Mouse (Mus musculus): Measurements from ENCODE around the gene Olfr608. TPM values are rescaled to one million over a fixed set of nuclear protein-coding genes. Genes with fewer than 3 reads are reported as not detected.
"Not testable (repeated sequence)": the region's sequence is repeated elsewhere in the genome, so short reads cannot be mapped to it uniquely, and the experiment has no call there.

The Olfr608 gene
- polyA plus RNA-seq (2014; fragmentation: Nextera tagmentation; extraction: Ambion mirVana), result not detected in 2 replicates

- Histone ChIP-seq H3K27ac (ENCODE audit: low read depth, low read length) (no peak within 1 kb of the TSS), H3K4me1 (replicated peaks; ENCODE audit: control insufficient read depth, insufficient read depth, low read length) (no peaks in the 10 kb centered on the region), H3K9ac (ENCODE audit: low read length) (no peak within 1 kb of the TSS), H3K4me2 (ENCODE audit: low read depth, low read length, severe bottlenecking) (no peak within 1 kb of the TSS), H3K4me3 (ENCODE audit: low read depth, low read length) (no peak within 1 kb of the TSS), H3K36me3 (ENCODE audit: control insufficient read depth, insufficient read depth, low read length) (no peaks in the 10 kb centered on the region), H3K27me3 (ENCODE audit: control insufficient read depth, insufficient read depth, low read length) (no peaks in the 10 kb centered on the region), H3K9me3 (ENCODE audit: control insufficient read depth, low read length) (no peaks in the 10 kb centered on the region)
- ATAC-seq (replicated peaks; ENCODE audit: low FRiP score), result no peak
- no peak for DNase-seq (ENCODE audit: low spot score)
These were observed at the start of gene Olfr608 for GRCm38 (mm10) chr7:103469577-103469976. Gene Olfr608, plus strand, starts transcription at chr7:103469877.

- H3K4me3 ChIP-seq (ENCODE audit: low read depth, low read length), result no peak within 1 kb of the TSS
- H3K27ac ChIP-seq (ENCODE audit: low read depth, low read length), result no peak within 1 kb of the TSS
- no peak within 1 kb of the TSS for H3K4me2 ChIP-seq (ENCODE audit: low read depth, low read length, severe bottlenecking)
- H3K4me1 ChIP-seq (replicated peaks; ENCODE audit: control insufficient read depth, insufficient read depth, low read length), result no peaks in the 10 kb centered on the region
- H3K9ac ChIP-seq (ENCODE audit: low read length), result no peak within 1 kb of the TSS
- WGBS, result 91% methylated on average over 1 of the region's 1 CpGs
- no peaks in the 10 kb centered on the region for H3K9me3 ChIP-seq (ENCODE audit: control insufficient read depth, low read length)
- no peaks in the 10 kb centered on the region for H3K27me3 ChIP-seq (ENCODE audit: control insufficient read depth, insufficient read depth, low read length)
- ATAC-seq (replicated peaks; ENCODE audit: low FRiP score) (no peak), DNase-seq (ENCODE audit: low spot score) (no peak)
- H3K36me3 ChIP-seq (ENCODE audit: control insufficient read depth, insufficient read depth, low read length), result no peaks in the 10 kb centered on the region
These were observed 24.3 kb upstream of the Olfr608 start, which contains the start of gene Olfr605 for GRCm38 (mm10) chr7:103445339-103445738. Gene Olfr605, minus strand, starts transcription at chr7:103445439.

- H3K9ac ChIP-seq (ENCODE audit: low read length), result no peak within 1 kb of the TSS
- H3K9me3 ChIP-seq (ENCODE audit: control insufficient read depth, low read length), result no peaks in the 10 kb centered on the region
- WGBS, result 94% methylated on average over 2 of the region's 2 CpGs
- H3K4me1 ChIP-seq (replicated peaks; ENCODE audit: control insufficient read depth, insufficient read depth, low read length), result no peaks in the 10 kb centered on the region
- H3K4me3 ChIP-seq (ENCODE audit: low read depth, low read length), result no peak within 1 kb of the TSS
- H3K27ac ChIP-seq (ENCODE audit: low read depth, low read length), result no peak within 1 kb of the TSS
- no peaks in the 10 kb centered on the region for H3K36me3 ChIP-seq (ENCODE audit: control insufficient read depth, insufficient read depth, low read length)
- no peaks in the 10 kb centered on the region for H3K27me3 ChIP-seq (ENCODE audit: control insufficient read depth, insufficient read depth, low read length)
- no peak within 1 kb of the TSS for H3K4me2 ChIP-seq (ENCODE audit: low read depth, low read length, severe bottlenecking)
- ATAC-seq (replicated peaks; ENCODE audit: low FRiP score) (no peak), DNase-seq (ENCODE audit: low spot score) (no peak)
These were observed 20.9 kb upstream of the Olfr608 start, which contains the start of gene Olfr606 for GRCm38 (mm10) chr7:103448746-103449145. Gene Olfr606, plus strand, starts transcription at chr7:103449046.

- Histone ChIP-seq H3K4me3 (ENCODE audit: low read depth, low read length) (no peak overlapping the region), H3K36me3 (ENCODE audit: control insufficient read depth, insufficient read depth, low read length) (no peaks in the 10 kb centered on the region), H3K4me1 (replicated peaks; ENCODE audit: control insufficient read depth, insufficient read depth, low read length) (no peaks in the 10 kb centered on the region), H3K27ac (ENCODE audit: low read depth, low read length) (no peak overlapping the region), H3K27me3 (ENCODE audit: control insufficient read depth, insufficient read depth, low read length) (no peaks in the 10 kb centered on the region), H3K9me3 (ENCODE audit: control insufficient read depth, low read length) (no peaks in the 10 kb centered on the region), H3K4me2 (ENCODE audit: low read depth, low read length, severe bottlenecking) (no peak overlapping the region), H3K9ac (ENCODE audit: low read length) (no peak overlapping the region)
- 93% methylated on average over 5 of the region's 5 CpGs for WGBS
- DNase-seq (ENCODE audit: low spot score) (no peak), ATAC-seq (replicated peaks; ENCODE audit: low FRiP score) (no peak)
These were observed 9.1 kb upstream of the Olfr608 start for GRCm38 (mm10) chr7:103460590-103460989.

DNA sequence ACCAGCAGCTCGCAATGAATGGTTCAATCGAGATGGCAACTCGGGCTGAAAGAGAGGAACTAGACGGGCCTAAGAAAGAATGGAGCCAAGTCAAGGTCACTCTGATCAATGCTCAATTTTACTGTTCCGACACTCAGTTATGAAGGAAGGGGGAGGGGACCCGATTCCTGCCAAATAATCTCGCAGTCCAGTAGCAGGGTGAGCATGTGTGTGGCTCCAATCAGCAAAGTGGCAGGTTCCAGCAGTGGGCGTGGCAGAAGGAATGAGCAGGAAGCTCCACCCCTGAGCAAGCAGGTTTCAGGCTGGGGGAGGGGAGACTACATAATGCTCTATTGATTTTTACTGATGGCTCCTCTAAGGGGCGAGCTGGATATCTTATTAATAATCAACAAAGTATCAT lies 7.4 kb downstream of the Olfr608 start:
- H3K27ac ChIP-seq (ENCODE audit: low read depth, low read length); H3K36me3 ChIP-seq (ENCODE audit: control insufficient read depth, insufficient read depth, low read length); H3K9me3 ChIP-seq (ENCODE audit: control insufficient read depth, low read length); ATAC-seq (replicated peaks; ENCODE audit: low FRiP score); H3K4me1 ChIP-seq (replicated peaks; ENCODE audit: control insufficient read depth, insufficient read depth, low read length); H3K4me3 ChIP-seq (ENCODE audit: low read depth, low read length); H3K4me2 ChIP-seq (ENCODE audit: low read depth, low read length, severe bottlenecking); H3K9ac ChIP-seq (ENCODE audit: low read length); DNase-seq (ENCODE audit: low spot score); H3K27me3 ChIP-seq (ENCODE audit: control insufficient read depth, insufficient read depth, low read length): not testable (repeated sequence)
- 92% methylated on average over 9 of the region's 9 CpGs for WGBS

GRCm38 (mm10) chr7:103497962-103498361 lies 28.3 kb downstream of the Olfr608 start, which contains the start of gene Olfr609:
Gene Olfr609, minus strand, starts transcription at chr7:103498062.
- no peaks in the 10 kb centered on the region for H3K9me3 ChIP-seq (ENCODE audit: control insufficient read depth, low read length)
- H3K4me3 ChIP-seq (ENCODE audit: low read depth, low read length), result no peak within 1 kb of the TSS
- H3K27me3 ChIP-seq (ENCODE audit: control insufficient read depth, insufficient read depth, low read length), result no peaks in the 10 kb centered on the region
- no peak for ATAC-seq (replicated peaks; ENCODE audit: low FRiP score)
- no peak for DNase-seq (ENCODE audit: low spot score)
- H3K4me1 ChIP-seq (replicated peaks; ENCODE audit: control insufficient read depth, insufficient read depth, low read length), result no peaks in the 10 kb centered on the region
- no peak within 1 kb of the TSS for H3K27ac ChIP-seq (ENCODE audit: low read depth, low read length)
- WGBS, result 59% methylated on average over 1 of the region's 1 CpGs
- H3K4me2 ChIP-seq (ENCODE audit: low read depth, low read length, severe bottlenecking), result no peak within 1 kb of the TSS
- H3K9ac ChIP-seq (ENCODE audit: low read length), result no peak within 1 kb of the TSS
- no peaks in the 10 kb centered on the region for H3K36me3 ChIP-seq (ENCODE audit: control insufficient read depth, insufficient read depth, low read length)

- Histone ChIP-seq H3K4me1 (replicated peaks; ENCODE audit: control insufficient read depth, insufficient read depth, low read length) (no peaks in the 10 kb centered on the region), H3K36me3 (ENCODE audit: control insufficient read depth, insufficient read depth, low read length) (no peaks in the 10 kb centered on the region), H3K9ac (ENCODE audit: low read length) (no peak within 1 kb of the TSS), H3K27ac (ENCODE audit: low read depth, low read length) (no peak within 1 kb of the TSS), H3K4me2 (ENCODE audit: low read depth, low read length, severe bottlenecking) (no peak within 1 kb of the TSS), H3K9me3 (ENCODE audit: control insufficient read depth, low read length) (no peaks in the 10 kb centered on the region), H3K27me3 (ENCODE audit: control insufficient read depth, insufficient read depth, low read length) (no peaks in the 10 kb centered on the region), H3K4me3 (ENCODE audit: low read depth, low read length) (no peak within 1 kb of the TSS)
- WGBS, result 89% methylated on average over 2 of the region's 2 CpGs
- DNase-seq (ENCODE audit: low spot score), result no peak
- ATAC-seq (replicated peaks; ENCODE audit: low FRiP score), result no peak
These were observed 42.3 kb downstream of the Olfr608 start, which contains the start of gene Olfr610 for GRCm38 (mm10) chr7:103512022-103512421. Gene Olfr610, minus strand, starts transcription at chr7:103512122.

- H3K27ac ChIP-seq (ENCODE audit: low read depth, low read length); DNase-seq (ENCODE audit: low spot score); H3K4me2 ChIP-seq (ENCODE audit: low read depth, low read length, severe bottlenecking); H3K9me3 ChIP-seq (ENCODE audit: control insufficient read depth, low read length); H3K9ac ChIP-seq (ENCODE audit: low read length); H3K4me1 ChIP-seq (replicated peaks; ENCODE audit: control insufficient read depth, insufficient read depth, low read length); H3K36me3 ChIP-seq (ENCODE audit: control insufficient read depth, insufficient read depth, low read length); H3K4me3 ChIP-seq (ENCODE audit: low read depth, low read length); ATAC-seq (replicated peaks; ENCODE audit: low FRiP score); H3K27me3 ChIP-seq (ENCODE audit: control insufficient read depth, insufficient read depth, low read length): not testable (repeated sequence)
- 68% methylated on average over 1 of the region's 1 CpGs for WGBS
These were observed 51.1 kb downstream of the Olfr608 start, which contains the start of gene Olfr611 for GRCm38 (mm10) chr7:103520746-103521145. Gene Olfr611, minus strand, starts transcription at chr7:103520846.

Data from forebrain, embryonic 11.5 days (tissue).